Mouse (Mus musculus) thymus, adult 2 months (tissue): ENCODE results near the gene Trim27.

Experiments used
- CTCF ChIP-seq: fragments of 200-500 bp; IDR thresholded peaks from 2 replicates; pipeline ENCODE4 v1.5.1; 2012; ENCODE audit warnings: mild to moderate bottlenecking, control low read depth, low read length, moderate library complexity, borderline replicate concordance; ENCODE audit not compliant: control insufficient read depth, poor library complexity, insufficient read depth; ENCODE audit errors: extremely low read depth
- POLR2A ChIP-seq: fragments of 200-500 bp; IDR thresholded peaks from 2 replicates; pipeline ENCODE4 v1.6.1; 2012; ENCODE audit warnings: mild to moderate bottlenecking, low read length, control low read depth, moderate library complexity; ENCODE audit not compliant: control insufficient read depth, poor library complexity, insufficient read depth; ENCODE audit errors: extremely low read depth

DNA sequence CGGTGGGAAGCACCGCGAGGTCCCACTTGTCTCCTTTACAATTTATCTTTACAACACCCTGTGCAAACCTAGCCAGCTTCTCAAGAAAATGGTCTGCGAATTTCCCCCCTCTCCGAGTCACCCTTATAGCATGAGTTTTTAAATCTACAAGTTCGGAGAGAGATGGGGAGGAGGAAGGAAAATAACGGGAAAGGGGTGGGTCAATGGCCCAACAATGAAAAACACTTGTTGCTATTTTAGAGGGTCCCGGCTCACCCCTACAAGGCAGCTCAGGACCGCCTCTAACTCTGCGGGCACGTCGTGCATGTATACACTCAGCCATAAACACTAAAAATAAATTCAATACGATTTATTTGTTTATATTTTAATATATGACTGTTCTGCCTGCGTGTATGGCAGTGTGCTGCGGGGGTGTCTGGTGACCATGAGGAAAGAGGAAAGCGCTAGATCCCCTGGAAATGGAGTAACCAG lies 19.2 kb upstream of the Trim27 start:
- TF ChIP-seq CTCF (no peak), POLR2A (no peak)
